Mouse (Mus musculus) thymus, postnatal 4 days (tissue): ENCODE results near the gene Nol11.
A peak's percentile ranks its signal among the peaks of the same experiment; 100 is the strongest.

Source experiments
- DNase-seq: peaks from one replicate; pipeline ENCODE4 v3.0.0; 2021

The Nol11 gene

GRCm38 (mm10) chr11:107188565-107189552 is at the start of gene Nol11:
Nol11 (minus strand) TSS chr11:107189381.
- peak; percentile 98 for DNase-seq

DNA sequence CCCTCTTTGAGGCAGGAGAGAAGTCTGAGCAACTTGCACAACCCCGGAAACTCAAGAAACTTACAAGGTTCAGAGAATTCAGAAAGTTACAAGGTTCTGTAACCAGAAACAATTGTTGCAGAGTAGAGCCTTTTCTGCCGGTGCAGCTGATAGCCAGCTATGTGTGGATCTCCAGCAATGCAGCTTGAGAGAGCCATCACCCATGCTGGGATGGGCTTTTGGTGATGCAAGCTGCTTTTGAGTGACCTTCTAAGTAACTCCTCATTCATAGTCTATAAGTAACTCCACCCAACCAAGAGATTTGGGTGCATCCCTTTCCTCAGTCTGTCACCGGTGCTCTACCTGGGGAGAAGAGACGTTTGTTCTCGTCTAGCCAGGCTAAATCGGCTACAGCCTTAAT is 49.3 kb upstream of the Nol11 start:
- DNase-seq: no peak

GRCm38 (mm10) chr11:107237532-107237931 is 48.4 kb upstream of the Nol11 start:
- DNase-seq: no peak

DNA sequence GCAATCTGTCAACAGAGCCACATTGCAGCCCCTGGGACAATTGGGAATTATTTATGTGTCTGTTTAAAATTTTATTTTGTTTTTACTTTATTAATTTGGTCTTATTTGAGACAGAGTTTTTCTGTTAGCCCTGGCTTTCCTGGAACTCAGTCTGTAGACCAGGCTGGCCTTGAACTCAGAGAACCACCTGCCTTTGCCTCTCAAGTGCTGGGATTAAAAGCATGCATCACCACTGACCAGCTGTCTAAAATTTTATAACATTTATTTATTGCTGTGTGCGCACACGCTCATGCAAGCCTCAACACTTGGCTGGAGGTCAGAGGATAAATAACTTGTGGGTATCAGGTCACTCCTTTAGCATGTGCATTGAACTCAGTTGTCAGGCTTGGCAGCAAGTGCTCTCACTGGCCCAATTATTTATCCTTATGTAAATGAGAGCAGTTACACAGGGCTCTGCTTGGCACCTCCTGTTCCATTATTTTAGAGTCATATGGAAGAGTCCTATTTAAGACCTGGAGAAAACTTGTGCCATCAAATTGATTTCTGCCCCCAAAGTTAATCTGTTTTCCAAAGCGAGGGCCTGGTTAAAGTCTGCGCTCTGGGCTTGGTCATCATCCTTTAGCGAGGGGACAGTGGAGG is 44.2 kb upstream of the Nol11 start:
- no peak for DNase-seq

DNA sequence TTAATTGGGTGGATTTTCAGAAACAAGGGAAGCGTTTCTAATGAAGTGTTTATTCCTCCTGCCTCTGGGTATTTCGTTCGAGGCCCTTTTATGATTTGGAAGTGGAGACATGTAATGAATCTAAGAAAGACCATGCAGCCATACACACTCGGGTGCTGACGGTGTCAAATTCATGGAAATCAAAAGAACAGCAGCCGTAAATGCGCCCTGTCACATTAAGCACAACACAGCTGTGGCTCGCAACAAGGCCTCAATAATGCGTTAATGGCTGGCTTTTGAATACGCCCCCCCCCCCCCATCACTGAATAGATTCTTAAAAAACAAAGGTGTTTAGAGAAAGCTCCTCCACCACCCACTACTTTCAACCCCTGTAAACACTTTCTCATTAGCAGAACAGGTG is 40.9 kb upstream of the Nol11 start:
- DNase-seq: no peak

DNA sequence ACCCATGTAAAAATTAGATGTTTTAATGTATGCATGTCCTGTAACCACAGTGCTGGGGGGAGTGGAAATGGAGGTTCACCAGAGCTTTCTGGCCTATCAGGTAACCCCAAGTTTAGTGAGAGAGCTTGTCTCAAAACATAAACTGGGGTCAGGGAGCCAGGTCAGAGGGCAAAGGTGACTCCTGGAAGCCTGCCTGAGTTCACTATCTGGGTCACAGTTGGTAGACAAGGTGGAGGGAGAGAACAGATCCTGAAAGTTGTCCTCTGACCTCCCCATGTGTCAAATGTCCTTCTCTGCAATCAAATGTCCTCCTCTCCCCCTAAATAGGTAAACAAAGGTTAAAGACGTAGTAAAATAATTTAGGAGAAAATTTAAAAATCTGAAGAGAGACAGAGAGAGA is 37.2 kb upstream of the Nol11 start:
- DNase-seq: no peak

GRCm38 (mm10) chr11:107226013-107226412 is 36.8 kb upstream of the Nol11 start:
- DNase-seq: no peak

- no peak for DNase-seq
Measured at GRCm38 (mm10) chr11:107225301-107225700, 36.1 kb upstream of the Nol11 start.

DNA sequence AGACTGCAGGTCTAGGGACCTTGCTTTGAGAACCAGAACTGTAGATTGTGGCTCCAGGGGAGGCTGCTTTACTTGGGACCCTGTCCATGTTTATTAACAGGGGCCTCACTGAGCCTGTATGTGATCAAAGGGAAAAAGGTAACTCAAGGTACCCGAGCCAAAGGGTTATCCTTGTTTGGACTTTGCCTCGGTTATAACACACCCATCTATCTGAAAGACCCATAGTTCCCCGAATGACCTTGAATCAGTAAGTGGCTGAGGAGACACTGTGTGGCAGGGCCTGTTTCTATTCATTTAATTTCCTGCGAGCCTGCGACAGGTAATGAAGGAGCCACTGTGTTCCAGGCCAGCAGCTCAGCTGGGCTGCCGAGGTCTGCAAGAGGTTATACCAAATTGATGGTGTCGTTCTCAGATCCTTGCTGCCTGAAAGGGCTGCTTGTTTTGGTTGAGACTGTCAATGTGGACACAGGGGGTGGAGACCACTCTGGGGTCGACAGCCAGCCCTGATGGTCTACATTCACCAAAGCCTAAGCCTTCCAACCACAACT is 34.6 kb upstream of the Nol11 start:
- no peak for DNase-seq

DNA sequence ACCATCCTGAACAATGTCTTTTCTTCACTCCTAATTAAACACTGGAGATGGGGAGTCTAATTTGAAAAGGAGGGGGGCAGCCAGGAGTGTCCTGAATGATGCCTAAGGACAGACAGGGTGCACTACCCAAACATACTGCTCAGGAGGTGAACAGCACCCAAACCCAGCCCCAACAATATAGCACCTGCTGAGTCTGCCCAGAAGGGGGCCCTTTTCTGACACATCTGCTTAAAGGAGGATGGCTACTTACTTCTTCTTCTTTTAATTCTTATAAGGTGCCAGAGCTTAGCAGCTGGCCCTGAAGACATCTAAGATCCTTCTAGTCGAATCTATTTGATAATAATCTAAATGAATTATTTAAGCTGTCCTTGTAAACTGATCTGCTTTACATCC is 34.0 kb upstream of the Nol11 start:
- peak; percentile 61 for DNase-seq

GRCm38 (mm10) chr11:107222531-107223168 is 33.5 kb upstream of the Nol11 start:
- DNase-seq: no peak

DNA sequence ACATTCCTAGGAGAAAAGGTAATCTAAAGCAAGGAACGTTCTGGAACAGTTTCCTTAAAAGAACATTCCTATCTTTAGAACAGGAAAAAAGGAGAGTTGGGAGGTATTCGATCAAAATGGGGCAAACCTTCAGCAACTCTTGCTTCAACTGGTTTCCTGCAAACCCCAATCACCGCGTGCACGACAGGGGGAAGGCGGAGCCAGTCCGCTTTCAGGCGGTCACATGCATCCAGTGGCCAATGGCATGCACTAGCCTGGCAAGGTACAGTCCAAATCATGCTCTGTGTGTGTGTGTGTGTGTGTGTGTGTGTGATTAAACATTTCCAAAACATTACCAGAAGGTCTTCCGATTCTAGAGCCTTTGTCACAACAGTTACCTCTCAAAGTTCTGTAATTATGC is 25.9 kb upstream of the Nol11 start:
- no peak for DNase-seq

DNA sequence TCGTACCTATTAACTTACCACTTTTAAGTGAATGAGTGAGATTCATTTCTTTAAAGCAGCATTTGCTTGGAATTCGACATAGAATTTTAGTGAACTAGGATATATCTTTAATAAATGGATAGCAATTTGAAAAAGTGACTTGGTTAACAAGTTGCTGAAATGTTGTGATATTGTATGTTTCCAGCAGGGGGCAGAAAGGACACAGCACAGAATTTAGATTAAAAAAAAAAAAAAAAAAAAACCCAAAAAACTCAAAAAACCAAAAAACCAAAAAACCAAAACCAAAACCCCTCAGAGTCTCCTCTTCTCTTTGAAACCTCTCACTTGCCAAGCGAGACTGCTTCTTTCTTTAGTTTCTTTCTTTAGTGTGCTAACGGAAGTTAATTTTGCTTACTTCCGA is 24.6 kb upstream of the Nol11 start:
- no peak for DNase-seq

GRCm38 (mm10) chr11:107209818-107210217 is 20.6 kb upstream of the Nol11 start:
- DNase-seq: no peak

- no peak for DNase-seq
Measured at GRCm38 (mm10) chr11:107201773-107202172, 12.6 kb upstream of the Nol11 start.

DNA sequence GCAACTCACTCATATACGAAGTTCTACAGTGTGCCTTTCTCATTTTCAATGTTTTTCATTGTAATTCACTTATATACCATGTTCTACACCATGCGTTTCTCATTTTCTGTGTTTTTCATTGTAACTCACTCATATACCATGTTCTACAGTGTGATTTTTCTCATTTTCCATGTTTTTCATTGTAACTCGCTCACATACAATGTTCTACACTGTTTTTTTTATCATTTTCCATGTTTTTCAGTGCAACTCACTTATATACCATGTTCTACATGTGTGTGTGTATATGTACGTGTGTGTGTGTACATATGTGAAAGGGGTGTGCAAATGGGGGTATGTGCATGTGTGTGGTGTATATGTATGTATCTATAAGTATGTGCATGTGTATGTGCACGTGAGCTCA is 10.1 kb upstream of the Nol11 start:
- DNase-seq: no peak

- no peak for DNase-seq
Measured at GRCm38 (mm10) chr11:107195334-107195733, 6.2 kb upstream of the Nol11 start.

DNA sequence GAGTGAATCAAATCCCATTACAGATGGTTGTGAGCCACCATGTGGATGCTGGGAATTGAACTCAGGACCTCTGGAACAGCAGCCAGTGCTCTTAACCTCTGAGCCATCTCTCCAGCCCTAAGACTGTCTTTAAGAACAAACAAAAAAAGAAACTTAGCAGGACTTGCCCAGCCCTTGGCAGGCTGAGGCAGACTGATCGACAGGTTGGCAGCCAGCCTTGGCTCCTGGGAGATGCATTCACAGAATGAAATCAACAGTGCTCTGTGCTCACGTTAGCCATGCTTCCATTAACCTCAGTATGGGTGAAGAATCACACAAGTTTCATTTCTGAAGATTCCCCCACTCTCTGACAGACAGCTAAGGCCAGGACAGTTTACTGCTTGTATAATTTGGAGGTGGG is 1.2 kb upstream of the Nol11 start:
- DNase-seq: no peak

- DNase-seq: no peak
Measured at GRCm38 (mm10) chr11:107183777-107184176, 5.4 kb downstream of the Nol11 start.

- DNase-seq: no peak
Measured at GRCm38 (mm10) chr11:107161215-107161614, 28.0 kb downstream of the Nol11 start.

DNA sequence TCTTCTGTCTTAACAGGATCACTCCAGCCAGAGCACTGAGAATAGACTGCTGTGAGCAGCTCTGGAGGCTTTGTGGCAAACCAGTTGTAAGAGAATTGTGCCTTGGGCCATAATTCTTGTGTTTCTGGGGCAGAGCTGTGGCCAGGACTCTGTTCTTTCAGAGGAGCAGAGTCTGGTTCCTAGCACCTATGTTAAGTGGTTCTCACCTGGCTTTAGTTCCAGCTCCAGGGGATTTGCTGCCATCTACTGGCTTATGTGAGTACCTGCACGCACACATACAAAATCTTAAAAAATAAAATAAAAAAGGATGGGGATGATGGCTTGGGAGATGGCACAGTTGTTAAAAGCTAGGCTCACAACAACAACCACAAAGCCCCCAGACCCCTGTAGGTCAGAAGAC is 30.1 kb downstream of the Nol11 start:
- peak; percentile 21 for DNase-seq

GRCm38 (mm10) chr11:107156977-107157642 is 32.1 kb downstream of the Nol11 start:
- no peak for DNase-seq

DNA sequence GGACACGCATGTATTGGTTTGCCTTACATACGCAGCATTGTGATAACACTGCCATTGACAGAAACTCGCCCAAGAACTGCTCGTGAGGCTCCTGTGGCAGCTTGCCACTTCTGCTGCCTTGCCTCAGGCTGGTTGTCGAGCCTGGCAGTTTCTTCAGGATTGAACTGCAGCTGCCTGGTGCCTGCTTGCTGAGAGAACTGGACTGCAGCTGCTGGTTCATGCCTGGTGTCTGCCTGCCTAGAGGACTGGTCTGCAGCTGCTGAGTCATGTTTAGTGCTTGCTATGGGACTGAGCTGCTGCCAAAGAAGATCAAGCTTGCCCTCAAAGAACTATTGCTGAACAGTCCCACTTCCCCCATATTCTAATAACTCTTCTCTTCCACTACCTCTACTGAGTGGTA is 33.9 kb downstream of the Nol11 start:
- no peak for DNase-seq
